Mouse (Mus musculus): ENCODE data around the gene Timp4. TPM values are rescaled to one million over a fixed set of nuclear protein-coding genes. Genes with fewer than 3 reads are reported as not detected.
"Not testable (repeated sequence)": the region's sequence is repeated elsewhere in the genome, so short reads cannot be mapped to it uniquely, and the experiment has no call there.

The Timp4 gene
- total and polyA plus RNA-seq, 2 experiments, result not detected

DNA sequence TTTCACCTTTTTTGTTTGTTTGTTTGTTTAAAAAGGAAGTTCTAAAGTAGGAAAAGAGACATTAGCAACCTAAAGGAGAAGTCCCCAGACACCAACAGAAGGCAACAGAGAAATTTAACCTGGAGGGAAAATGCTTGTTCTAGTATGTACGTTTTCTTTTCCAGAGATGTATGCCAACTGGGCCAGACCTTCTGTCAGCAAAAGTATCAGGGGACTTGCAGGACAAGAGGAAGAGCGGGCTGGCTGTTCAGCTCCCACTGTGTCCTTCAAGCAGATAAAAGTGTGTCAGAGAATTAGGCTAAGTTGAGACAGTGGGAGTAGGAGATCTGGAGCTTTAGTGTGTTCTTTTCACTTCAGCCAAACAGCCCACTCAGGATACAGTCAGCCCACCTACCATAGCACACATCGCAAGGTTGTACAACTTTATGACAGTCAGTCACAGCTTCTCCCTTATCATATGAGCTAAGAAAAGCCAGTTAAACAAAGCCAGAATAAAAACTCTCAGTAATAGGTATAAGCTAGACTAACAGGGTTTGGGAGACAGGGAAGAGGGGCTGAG is 6.4 kb downstream of the Timp4 start:
- WGBS, result 86% methylated on average over 3 of the region's 3 CpGs
- TF ChIP-seq POLR2A (IDR thresholded peaks at IDR 0.05; ENCODE audit: extremely low read depth, insufficient read depth, low read length), result no peak
- TF ChIP-seq CTCF (IDR thresholded peaks at IDR 0.05; ENCODE audit: low read depth, low read length), result no peak
- H3K79me2 ChIP-seq (ENCODE audit: control insufficient read depth, insufficient read depth, low read length), result no peaks in the 10 kb centered on the region
- H3K4me3 ChIP-seq (ENCODE audit: insufficient read depth, low read depth, low read length), result no peak overlapping the region
- no peaks in the 10 kb centered on the region for H3K4me1 ChIP-seq (ENCODE audit: control insufficient read depth, insufficient read depth, low read length)
- H3K27me3 ChIP-seq (ENCODE audit: control insufficient read depth, insufficient read depth, low read length), result no peaks in the 10 kb centered on the region
- no peak overlapping the region for H3K9ac ChIP-seq (ENCODE audit: low read depth, low read length)
- DNase-seq (ENCODE audit: extremely low read depth, low read depth, low spot score), result no peak
- no peaks in the 10 kb centered on the region for H3K36me3 ChIP-seq (ENCODE audit: control insufficient read depth, insufficient read depth, low read length)
- H3K27ac ChIP-seq (replicated peaks; ENCODE audit: insufficient read depth, low read depth, low read length), result no peak overlapping the region

DNA sequence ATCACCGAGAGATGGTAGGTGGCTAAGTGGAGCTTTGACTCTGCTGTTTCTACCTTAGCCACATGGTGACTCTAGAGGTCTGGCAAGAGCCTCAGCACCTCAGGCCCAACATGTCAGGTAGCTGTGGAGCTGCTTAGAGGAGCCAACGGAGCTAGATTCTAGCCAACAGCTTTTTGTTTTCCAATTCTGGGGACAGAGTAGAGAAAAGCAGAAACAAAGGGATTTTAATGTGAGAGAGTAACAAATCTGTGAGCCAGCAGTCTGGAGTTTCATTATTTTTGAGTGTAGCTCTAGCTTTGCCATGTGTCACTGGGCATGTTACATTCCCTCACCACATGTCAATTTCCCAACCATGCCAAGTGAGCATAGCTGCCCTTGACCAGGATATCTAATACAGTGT is 7.8 kb downstream of the Timp4 start:
- Histone ChIP-seq H3K36me3 (ENCODE audit: control insufficient read depth, insufficient read depth, low read length) (no peaks in the 10 kb centered on the region), H3K9ac (ENCODE audit: low read depth, low read length) (no peak overlapping the region), H3K27me3 (ENCODE audit: control insufficient read depth, insufficient read depth, low read length) (no peaks in the 10 kb centered on the region), H3K79me2 (ENCODE audit: control insufficient read depth, insufficient read depth, low read length) (no peaks in the 10 kb centered on the region), H3K27ac (replicated peaks; ENCODE audit: insufficient read depth, low read depth, low read length) (no peak overlapping the region), H3K4me1 (ENCODE audit: control insufficient read depth, insufficient read depth, low read length) (no peaks in the 10 kb centered on the region), H3K4me3 (ENCODE audit: insufficient read depth, low read depth, low read length) (no peak overlapping the region)
- WGBS, result 76% methylated on average over 2 of the region's 2 CpGs
- TF ChIP-seq POLR2A (IDR thresholded peaks at IDR 0.05; ENCODE audit: extremely low read depth, insufficient read depth, low read length) (no peak), CTCF (IDR thresholded peaks at IDR 0.05; ENCODE audit: low read depth, low read length) (no peak)
- no peak for DNase-seq (ENCODE audit: extremely low read depth, low read depth, low spot score)

GRCm38 (mm10) chr6:115241939-115242338 is 10.1 kb downstream of the Timp4 start:
- Histone ChIP-seq H3K36me3 (ENCODE audit: control insufficient read depth, insufficient read depth, low read length) (no peaks in the 10 kb centered on the region), H3K9ac (ENCODE audit: low read depth, low read length) (no peak overlapping the region), H3K79me2 (ENCODE audit: control insufficient read depth, insufficient read depth, low read length) (no peaks in the 10 kb centered on the region), H3K4me1 (ENCODE audit: control insufficient read depth, insufficient read depth, low read length) (peaks cover 6% of the 10 kb centered on the region), H3K27me3 (ENCODE audit: control insufficient read depth, insufficient read depth, low read length) (no peaks in the 10 kb centered on the region), H3K27ac (replicated peaks; ENCODE audit: insufficient read depth, low read depth, low read length) (no peak overlapping the region), H3K4me3 (ENCODE audit: insufficient read depth, low read depth, low read length) (no peak overlapping the region)
- TF ChIP-seq POLR2A (IDR thresholded peaks at IDR 0.05; ENCODE audit: extremely low read depth, insufficient read depth, low read length) (no peak), CTCF (IDR thresholded peaks at IDR 0.05; ENCODE audit: low read depth, low read length) (no peak)
- WGBS, result 83% methylated on average over 3 of the region's 3 CpGs
- DNase-seq (ENCODE audit: extremely low read depth, low read depth, low spot score), result no peak

DNA sequence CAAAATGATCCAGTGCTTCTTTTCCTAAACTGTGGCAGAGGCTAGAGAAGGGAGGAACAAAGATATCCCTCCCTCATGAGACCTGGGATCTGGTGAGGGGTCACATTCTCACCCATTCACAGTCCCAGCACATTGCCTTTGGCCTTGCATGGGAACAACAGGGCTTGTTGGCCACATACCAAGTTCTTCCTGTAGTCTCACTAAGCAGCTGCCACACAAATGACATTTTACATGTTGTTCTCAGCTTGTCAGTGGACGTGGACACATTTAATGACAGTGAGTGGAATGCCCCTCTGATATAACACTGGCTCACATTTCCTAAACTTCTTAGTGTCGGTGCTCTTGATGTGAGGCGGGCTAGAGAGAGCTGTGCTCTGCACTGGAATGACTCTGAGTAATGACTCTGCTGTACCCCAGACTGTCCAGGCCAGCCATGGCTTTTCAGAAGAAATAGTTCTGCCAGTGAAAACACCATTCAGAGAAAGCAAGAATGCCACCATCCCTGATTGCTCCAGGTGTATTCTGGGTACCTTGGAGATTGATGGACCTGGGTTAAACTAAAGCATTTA is 10.8 kb downstream of the Timp4 start:
- no peak for TF ChIP-seq POLR2A (IDR thresholded peaks at IDR 0.05; ENCODE audit: extremely low read depth, insufficient read depth, low read length)
- TF ChIP-seq CTCF (IDR thresholded peaks at IDR 0.05; ENCODE audit: low read depth, low read length), result no peak
- WGBS, result 90% methylated on average over 3 of the region's 3 CpGs
- H3K79me2 ChIP-seq (ENCODE audit: control insufficient read depth, insufficient read depth, low read length), result no peaks in the 10 kb centered on the region
- no peak overlapping the region for H3K27ac ChIP-seq (replicated peaks; ENCODE audit: insufficient read depth, low read depth, low read length)
- H3K9ac ChIP-seq (ENCODE audit: low read depth, low read length), result no peak overlapping the region
- no peaks in the 10 kb centered on the region for H3K27me3 ChIP-seq (ENCODE audit: control insufficient read depth, insufficient read depth, low read length)
- DNase-seq (ENCODE audit: extremely low read depth, low read depth, low spot score), result no peak
- H3K36me3 ChIP-seq (ENCODE audit: control insufficient read depth, insufficient read depth, low read length), result no peaks in the 10 kb centered on the region
- no peak overlapping the region for H3K4me3 ChIP-seq (ENCODE audit: insufficient read depth, low read depth, low read length)
- H3K4me1 ChIP-seq (ENCODE audit: control insufficient read depth, insufficient read depth, low read length), result peaks cover 6% of the 10 kb centered on the region

DNA sequence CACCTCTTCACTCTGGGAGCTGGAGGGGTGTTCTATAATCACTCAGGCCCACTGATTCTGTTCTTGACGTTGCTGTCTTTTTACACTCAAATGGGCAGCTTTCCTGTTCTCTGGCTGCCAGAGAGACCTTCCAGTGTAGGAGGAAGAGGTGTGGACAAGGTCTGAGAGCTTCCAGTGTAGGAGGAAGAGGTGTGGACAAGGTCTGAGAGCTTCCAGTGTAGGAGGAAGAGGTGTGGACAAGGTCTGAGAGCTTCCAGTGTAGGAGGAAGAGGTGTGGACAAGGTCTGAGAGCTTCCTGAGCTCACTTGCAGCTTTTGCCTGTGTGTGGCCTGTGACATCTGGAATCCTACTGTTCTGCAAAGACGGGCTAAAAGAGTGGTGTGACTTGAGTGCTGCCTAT is 11.6 kb downstream of the Timp4 start:
- H3K27ac ChIP-seq (replicated peaks; ENCODE audit: insufficient read depth, low read depth, low read length), result not testable (repeated sequence)

GRCm38 (mm10) chr6:115239335-115239734 is 12.7 kb downstream of the Timp4 start:
- TF ChIP-seq CTCF (IDR thresholded peaks at IDR 0.05; ENCODE audit: low read depth, low read length) (no peak), POLR2A (IDR thresholded peaks at IDR 0.05; ENCODE audit: extremely low read depth, insufficient read depth, low read length) (no peak)
- H3K27ac ChIP-seq (replicated peaks; ENCODE audit: insufficient read depth, low read depth, low read length), result no peak overlapping the region
- no peak overlapping the region for H3K9ac ChIP-seq (ENCODE audit: low read depth, low read length)
- no peaks in the 10 kb centered on the region for H3K27me3 ChIP-seq (ENCODE audit: control insufficient read depth, insufficient read depth, low read length)
- no peaks in the 10 kb centered on the region for H3K79me2 ChIP-seq (ENCODE audit: control insufficient read depth, insufficient read depth, low read length)
- peaks cover 6% of the 10 kb centered on the region for H3K4me1 ChIP-seq (ENCODE audit: control insufficient read depth, insufficient read depth, low read length)
- no peaks in the 10 kb centered on the region for H3K36me3 ChIP-seq (ENCODE audit: control insufficient read depth, insufficient read depth, low read length)
- DNase-seq (ENCODE audit: extremely low read depth, low read depth, low spot score), result no peak
- H3K4me3 ChIP-seq (ENCODE audit: insufficient read depth, low read depth, low read length), result no peak overlapping the region
- WGBS, result 96% methylated on average over 7 of the region's 7 CpGs

More for the DNA sequence above, 11.6 kb downstream of the Timp4 start:
- WGBS, result 70% methylated on average over 2 of the region's 2 CpGs
- not testable (repeated sequence) for H3K36me3 ChIP-seq (ENCODE audit: control insufficient read depth, insufficient read depth, low read length); DNase-seq (ENCODE audit: extremely low read depth, low read depth, low spot score); H3K79me2 ChIP-seq (ENCODE audit: control insufficient read depth, insufficient read depth, low read length); H3K4me3 ChIP-seq (ENCODE audit: insufficient read depth, low read depth, low read length); H3K9ac ChIP-seq (ENCODE audit: low read depth, low read length); H3K27me3 ChIP-seq (ENCODE audit: control insufficient read depth, insufficient read depth, low read length); H3K4me1 ChIP-seq (ENCODE audit: control insufficient read depth, insufficient read depth, low read length)

Data from liver, adult 2 months (tissue).